Mouse (Mus musculus): ENCODE data around the gene Ykt6.
"Not testable (repeated sequence)": the region's sequence is repeated elsewhere in the genome, so short reads cannot be mapped to it uniquely, and the experiment has no call there.

DNA sequence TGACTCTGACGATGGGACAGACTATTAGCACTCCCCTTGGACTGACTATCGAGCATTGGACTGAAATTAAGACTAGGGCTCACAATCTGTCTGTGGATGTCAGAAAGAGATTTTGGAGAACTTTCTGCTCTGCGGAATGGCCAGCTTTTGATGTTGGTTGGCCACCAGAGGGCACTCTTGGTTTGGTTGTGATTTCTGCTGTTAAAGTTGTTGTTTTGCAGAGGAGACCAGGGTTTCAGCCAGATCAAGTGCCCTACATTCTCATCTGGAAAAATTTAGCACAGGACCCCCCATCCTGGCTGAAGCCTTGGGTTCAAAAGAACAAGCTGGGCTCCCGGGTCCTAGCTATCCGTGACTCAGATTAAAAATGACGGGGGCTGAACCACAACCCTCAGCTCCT lies 23.5 kb upstream of the Ykt6 start:
- TF ChIP-seq CTCF (IDR thresholded peaks at IDR 0.05; ENCODE audit: low read depth), result peak; percentile 47
- TF ChIP-seq EP300 (IDR thresholded peaks at IDR 0.05; ENCODE audit: low read depth), result not testable (repeated sequence)
